Mouse (Mus musculus) stomach, embryonic 14.5 days (tissue): ENCODE measurements around the gene Fermt1. TPM values are rescaled to one million over a fixed set of nuclear protein-coding genes. Genes with fewer than 3 reads are reported as not detected.

Experiments
- ATAC-seq: fragments of 200-750 bp; cut with Nextera tagmentation; 2 replicates; pipeline ENCODE4 v1.8.0; 2017; ENCODE audit warnings: low read depth, moderate TSS enrichment; ENCODE audit not compliant: insufficient number of reproducible peaks, insufficient read depth, low FRiP score
- H3K27ac ChIP-seq: fragments of 300-500 bp; sonication (generic); 2 replicates; pipeline ENCODE4 v1.5.1; 2014; ENCODE audit warnings: mild to moderate bottlenecking, low read length, moderate library complexity, mixed read lengths
- H3K27me3 ChIP-seq: fragments of 300-500 bp; sonication (generic); 2 replicates; pipeline ENCODE4 v1.6.1; 2014; ENCODE audit warnings: low read length, control low read depth, mixed read lengths; ENCODE audit not compliant: control insufficient read depth, insufficient read depth
- H3K36me3 ChIP-seq: fragments of 300-500 bp; sonication (generic); 2 replicates; pipeline ENCODE4 v1.6.1; 2014; ENCODE audit warnings: mild to moderate bottlenecking, control low read depth, low read length, moderate library complexity, mixed read lengths; ENCODE audit not compliant: control insufficient read depth, insufficient read depth
- H3K4me1 ChIP-seq: fragments of 300-500 bp; sonication (generic); 2 replicates; pipeline ENCODE4 v1.6.1; 2014; ENCODE audit warnings: low read length, control low read depth, mixed read lengths; ENCODE audit not compliant: control insufficient read depth, insufficient read depth
- H3K4me2 ChIP-seq: fragments of 300-500 bp; sonication (generic); replicated peaks from 2 replicates; pipeline ENCODE4 v1.6.1; 2014; ENCODE audit warnings: low read depth, low read length, control low read depth
- H3K4me3 ChIP-seq: fragments of 300-500 bp; sonication (generic); 2 replicates; pipeline ENCODE4 v1.5.1; 2014; ENCODE audit warnings: low read depth, low read length, control low read depth
- H3K9ac ChIP-seq: fragments of 300-500 bp; sonication (generic); replicated peaks from 2 replicates; pipeline ENCODE4 v1.6.1; 2014; ENCODE audit warnings: low read depth, mild to moderate bottlenecking, control low read depth, low read length, moderate library complexity, mixed read lengths
- H3K9me3 ChIP-seq: fragments of 300-500 bp; sonication (generic); 2 replicates; pipeline ENCODE4 v1.6.1; 2016; ENCODE audit warnings: low read depth, low read length, control low read depth; ENCODE audit not compliant: control insufficient read depth
- WGBS: fragments of 180-500 bp; shearing (Covaris S2); extraction: QIAGEN DNeasy Blood & Tissue Kit; methylation state at CpG from one replicate; pipeline ENCODE4 v1.1.7; 2014; 5-methylcytosine and 5-hydroxymethylcytosine counted together
- polyA plus RNA-seq: library from polyadenylated mRNA; unstranded; fragments of >200 nt; fragmentation: Nextera tagmentation; extraction: Ambion mirVana; gene quantifications from 2 replicates; pipeline ENCODE4 v1.2.1, GENCODE M21; 2014

The Fermt1 gene
- polyA plus RNA-seq, 1 experiment from 2014 or later: 55.8 TPM

DNA sequence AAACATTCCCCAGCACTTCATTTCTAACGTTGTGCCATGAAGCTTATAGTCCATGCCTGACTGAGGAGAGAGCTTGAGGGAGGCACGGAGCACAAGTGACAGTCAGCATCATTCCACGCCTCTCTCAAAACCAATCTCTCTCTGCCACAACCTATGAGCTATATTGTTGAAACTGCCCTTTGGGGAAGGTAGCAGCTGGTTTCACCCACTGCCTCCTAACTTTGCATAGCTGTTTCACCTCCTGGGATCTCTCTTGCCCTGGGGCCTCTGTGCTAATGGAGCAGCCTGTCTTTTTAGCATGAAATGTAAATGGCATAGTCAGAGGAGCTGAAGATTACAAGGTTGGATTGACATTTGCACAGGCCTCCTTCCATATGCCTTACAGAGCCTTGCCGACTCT, 43.6 kb downstream of the Fermt1 start:
- Histone ChIP-seq H3K27me3 (no peaks in the 10 kb centered on the region), H3K4me1 (no peaks in the 10 kb centered on the region), H3K4me2 (no peak overlapping the region), H3K27ac (no peak overlapping the region), H3K9ac (no peak overlapping the region), H3K4me3 (no peak overlapping the region), H3K36me3 (no peaks in the 10 kb centered on the region), H3K9me3 (no peaks in the 10 kb centered on the region)
- 58% methylated on average over 4 of the region's 4 CpGs for WGBS
- ATAC-seq: no peak

DNA sequence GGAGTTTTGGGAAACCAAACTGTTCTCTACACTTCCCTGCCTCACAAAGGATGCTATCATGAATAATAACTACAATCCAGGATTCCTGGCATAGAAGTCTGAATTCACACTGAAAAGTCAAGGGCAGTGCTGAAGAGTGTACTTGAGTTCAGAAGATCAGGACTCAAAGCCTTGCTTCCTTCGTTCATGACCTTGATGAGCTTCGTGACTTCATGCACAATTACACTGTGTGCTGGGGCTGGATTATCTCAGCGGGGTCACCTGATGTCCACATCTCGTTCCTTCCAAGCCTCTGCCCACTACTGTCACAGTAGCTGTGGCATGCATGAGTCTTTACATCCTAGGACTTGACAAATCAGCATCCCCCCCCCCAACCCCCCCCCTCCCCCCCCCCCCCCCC, 44.1 kb downstream of the Fermt1 start:
- Histone ChIP-seq H3K4me3 (no peak overlapping the region), H3K27ac (no peak overlapping the region), H3K4me2 (no peak overlapping the region), H3K9me3 (no peaks in the 10 kb centered on the region), H3K27me3 (no peaks in the 10 kb centered on the region), H3K36me3 (no peaks in the 10 kb centered on the region), H3K4me1 (no peaks in the 10 kb centered on the region), H3K9ac (no peak overlapping the region)
- 71% methylated on average over 4 of the region's 4 CpGs for WGBS
- no peak for ATAC-seq

DNA sequence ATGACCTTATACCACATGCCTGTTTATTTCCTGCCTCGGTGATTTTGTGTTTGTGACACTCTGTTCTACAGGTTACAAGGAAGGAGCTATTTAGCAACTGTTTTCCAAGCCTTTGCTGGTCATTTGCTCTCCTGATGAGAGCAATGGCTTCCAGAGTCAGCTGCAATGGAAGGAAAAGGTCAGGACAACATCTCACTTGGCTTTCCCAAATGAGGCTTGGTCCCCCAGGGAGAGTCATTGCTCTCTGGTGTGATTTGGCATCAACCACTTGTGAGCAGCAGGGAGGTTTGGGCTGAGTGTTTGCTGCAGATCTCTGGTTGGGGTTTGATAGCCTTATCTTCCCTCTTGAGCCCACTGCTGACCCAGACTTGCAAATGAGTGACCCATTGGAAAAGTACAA, 45.1 kb downstream of the Fermt1 start:
- Histone ChIP-seq H3K4me2 (no peak overlapping the region), H3K9me3 (no peaks in the 10 kb centered on the region), H3K27me3 (no peaks in the 10 kb centered on the region), H3K4me1 (no peaks in the 10 kb centered on the region), H3K27ac (no peak overlapping the region), H3K4me3 (no peak overlapping the region), H3K9ac (no peak overlapping the region), H3K36me3 (no peaks in the 10 kb centered on the region)
- 78% methylated on average over 1 of the region's 1 CpGs for WGBS
- no peak for ATAC-seq

DNA sequence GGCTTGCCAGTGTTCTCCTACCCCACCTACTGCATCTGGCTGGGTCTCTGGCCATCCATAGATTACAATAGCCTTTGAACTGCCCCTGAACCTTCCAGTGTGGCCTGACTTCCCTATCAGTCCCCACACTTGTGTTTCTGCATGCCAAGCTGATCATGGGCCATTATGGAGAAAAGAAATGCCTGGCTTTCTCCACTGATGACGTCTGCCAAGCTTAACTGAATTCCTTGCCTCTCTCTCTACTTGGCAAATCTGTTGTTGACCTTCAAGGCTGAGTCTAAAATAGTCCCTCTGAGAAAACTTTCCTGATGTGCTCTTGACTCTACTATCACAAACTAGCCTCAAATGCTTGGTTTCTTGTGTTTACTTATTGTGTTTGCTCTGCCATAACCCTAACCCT, 47.5 kb downstream of the Fermt1 start:
- H3K27ac ChIP-seq: no peak overlapping the region
- no peaks in the 10 kb centered on the region for H3K4me1 ChIP-seq
- H3K4me3 ChIP-seq: no peak overlapping the region
- no peaks in the 10 kb centered on the region for H3K9me3 ChIP-seq
- 52% methylated on average over 1 of the region's 1 CpGs for WGBS
- H3K4me2 ChIP-seq: no peak overlapping the region
- no peaks in the 10 kb centered on the region for H3K36me3 ChIP-seq
- no peaks in the 10 kb centered on the region for H3K27me3 ChIP-seq
- H3K9ac ChIP-seq: no peak overlapping the region
- no peak for ATAC-seq

DNA sequence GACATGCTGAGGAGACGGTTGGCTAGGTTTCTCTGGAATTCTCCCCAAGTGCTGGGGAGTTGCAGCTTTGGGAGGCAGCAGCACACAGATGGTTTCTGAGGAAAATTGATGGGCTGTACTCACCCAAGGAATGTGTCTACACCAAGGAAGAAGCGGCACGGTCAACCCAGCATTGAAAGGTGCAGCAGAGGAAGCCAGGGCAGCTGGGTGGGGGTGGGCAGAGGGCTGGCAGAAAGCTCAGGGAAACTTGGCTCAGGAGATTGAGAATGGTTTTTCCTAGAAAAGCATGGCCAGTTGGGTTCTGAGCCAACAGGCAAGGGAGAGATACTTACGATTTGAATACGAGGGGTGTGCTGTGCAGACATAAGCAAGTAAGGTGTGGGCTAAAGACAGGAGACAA, 51.9 kb downstream of the Fermt1 start:
- no peaks in the 10 kb centered on the region for H3K9me3 ChIP-seq
- ATAC-seq: peak; percentile 56; the same call in 1 of the 2 replicates
- H3K36me3 ChIP-seq: no peaks in the 10 kb centered on the region
- H3K4me2 ChIP-seq: no peak overlapping the region
- WGBS: 57% methylated on average over 5 of the region's 5 CpGs
- H3K4me3 ChIP-seq: no peak overlapping the region
- no peaks in the 10 kb centered on the region for H3K27me3 ChIP-seq
- no peak overlapping the region for H3K27ac ChIP-seq
- H3K4me1 ChIP-seq: no peaks in the 10 kb centered on the region
- H3K9ac ChIP-seq: no peak overlapping the region

DNA sequence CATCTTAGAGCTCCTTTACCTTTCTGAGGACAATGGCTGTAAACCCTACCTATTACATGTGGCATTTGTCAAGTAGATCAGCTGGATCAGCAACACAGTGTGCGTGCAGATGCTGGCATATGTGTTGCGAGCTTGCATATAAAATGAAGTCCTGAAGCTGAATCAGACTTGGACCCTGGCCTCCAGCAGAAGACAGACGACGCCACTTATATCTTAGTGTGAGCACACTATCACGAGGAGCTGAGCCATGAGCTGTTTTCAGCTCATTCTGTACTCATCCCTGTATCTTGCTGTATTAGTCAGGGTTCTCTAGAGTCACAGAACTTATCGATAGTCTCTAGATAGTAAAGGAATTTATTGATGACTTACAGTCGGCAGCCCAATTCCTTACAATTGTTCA, 60.4 kb downstream of the Fermt1 start:
- 87% methylated on average over 7 of the region's 7 CpGs for WGBS
- no peaks in the 10 kb centered on the region for H3K36me3 ChIP-seq
- H3K4me3 ChIP-seq: no peak overlapping the region
- peaks cover 7% of the 10 kb centered on the region; the same call in 1 of the 2 replicates for H3K27me3 ChIP-seq
- no peak overlapping the region for H3K4me2 ChIP-seq
- H3K27ac ChIP-seq: no peak overlapping the region; the same call in 1 of the 2 replicates
- ATAC-seq: no peak
- no peak overlapping the region for H3K9ac ChIP-seq
- no peaks in the 10 kb centered on the region for H3K4me1 ChIP-seq
- H3K9me3 ChIP-seq: no peaks in the 10 kb centered on the region

DNA sequence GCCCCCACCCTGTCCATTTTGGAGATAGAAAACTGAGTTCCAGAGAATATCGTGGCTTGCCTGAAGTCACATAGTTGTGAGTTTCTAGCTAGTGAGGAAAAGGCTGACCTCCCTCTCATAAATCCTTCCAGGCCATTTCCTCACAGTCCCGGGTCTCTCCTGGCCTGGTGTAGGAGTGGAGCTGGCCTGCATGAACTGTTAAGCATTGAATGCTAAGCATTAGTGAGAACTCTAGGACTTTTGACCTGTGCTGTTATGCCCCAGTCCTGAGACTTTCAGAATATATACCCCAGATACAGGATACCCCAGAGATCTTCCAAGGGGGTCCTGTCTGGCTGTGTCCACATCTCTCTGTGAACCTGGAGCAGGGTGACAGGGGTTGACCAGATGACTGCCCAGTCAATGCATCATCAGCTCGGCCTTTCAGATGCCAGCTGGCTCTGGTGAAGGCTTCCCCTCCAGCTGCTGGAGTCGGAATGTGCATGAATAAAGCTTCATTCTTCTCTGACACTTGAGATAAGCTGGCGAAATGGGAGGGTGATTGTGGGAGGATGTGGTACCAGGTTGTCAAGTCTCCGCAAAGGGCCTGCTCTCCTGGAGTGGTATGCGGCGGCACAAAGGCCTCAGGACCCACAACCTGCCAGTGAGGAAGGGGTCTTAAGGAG, 61.3 kb downstream of the Fermt1 start:
- H3K27ac ChIP-seq: no peak overlapping the region
- H3K9ac ChIP-seq: no peak overlapping the region
- H3K4me3 ChIP-seq: no peak overlapping the region
- no peak for ATAC-seq
- H3K27me3 ChIP-seq: peaks cover 7% of the 10 kb centered on the region; the same call in 1 of the 2 replicates
- WGBS: 37% methylated on average over 8 of the region's 8 CpGs
- no peaks in the 10 kb centered on the region for H3K9me3 ChIP-seq
- no peak overlapping the region for H3K4me2 ChIP-seq
- no peaks in the 10 kb centered on the region for H3K36me3 ChIP-seq
- H3K4me1 ChIP-seq: no peaks in the 10 kb centered on the region; the same call in 1 of the 2 replicates

DNA sequence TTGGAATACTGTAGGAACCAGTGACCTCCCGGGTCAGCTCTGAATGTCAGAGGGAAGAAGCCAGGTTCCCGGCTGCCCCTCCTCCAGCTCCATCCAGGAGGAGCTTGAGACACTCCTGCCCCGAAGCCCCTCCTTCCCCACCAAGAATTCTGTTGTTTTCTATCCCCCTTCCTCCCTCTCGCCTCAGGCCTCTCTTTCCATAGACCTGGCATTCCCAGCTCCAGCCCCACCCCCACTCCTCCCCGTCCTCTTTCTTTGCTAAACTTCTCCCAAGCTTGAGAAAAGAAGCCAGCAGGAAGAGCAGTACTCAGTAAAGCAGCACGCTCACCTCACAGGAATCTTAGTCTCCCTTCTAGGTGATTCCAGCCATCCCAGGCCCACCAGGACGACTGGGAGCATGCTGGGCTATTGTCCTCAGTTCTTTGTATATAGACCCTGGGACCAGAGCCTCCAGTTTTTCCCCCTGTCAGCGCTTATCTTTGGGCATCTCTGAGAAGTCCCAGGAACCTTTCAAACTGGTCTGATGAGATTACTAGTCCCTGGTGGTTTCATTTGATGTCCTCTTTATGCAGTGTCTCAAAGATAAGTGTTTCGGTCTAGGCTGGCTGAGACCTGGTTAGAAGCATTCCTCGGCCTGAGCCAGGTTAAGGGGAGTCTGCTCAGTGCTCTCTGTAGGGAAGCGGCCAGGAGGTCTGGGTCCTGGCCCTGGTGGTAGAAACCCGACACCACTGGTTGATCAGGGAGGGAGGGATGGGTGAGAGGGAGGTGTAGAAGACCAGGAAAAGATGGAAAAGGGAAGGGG, 64.7 kb downstream of the Fermt1 start, which contains the start of gene Lrrn4:
Lrrn4 (minus strand) TSS at position 48 of the 802 bp plus-strand sequence.
- no peaks in the 10 kb centered on the region for H3K36me3 ChIP-seq
- no peaks in the 10 kb centered on the region for H3K9me3 ChIP-seq
- peak within 1 kb of the TSS; percentile 43 for H3K4me3 ChIP-seq
- H3K27me3 ChIP-seq: peaks cover 7% of the 10 kb centered on the region
- ATAC-seq: no peak
- H3K27ac ChIP-seq: no peak within 1 kb of the TSS
- no peak within 1 kb of the TSS for H3K9ac ChIP-seq
- H3K4me2 ChIP-seq: peak within 1 kb of the TSS; percentile 97
- WGBS: 14% methylated on average over 12 of the region's 12 CpGs
- H3K4me1 ChIP-seq: no peaks in the 10 kb centered on the region; the same call in 1 of the 2 replicates
